Mouse (Mus musculus) heart, postnatal 0 days (tissue): ENCODE data around the gene Gm9857. TPM values are rescaled to one million over a fixed set of nuclear protein-coding genes. Genes with fewer than 3 reads are reported as not detected.

Source experiments
- ATAC-seq: fragments of 200-750 bp; cut with Nextera tagmentation; 2 replicates; pipeline ENCODE4 v1.8.0; 2017; ENCODE audit warnings: low read depth, moderate number of reproducible peaks, moderate library complexity; ENCODE audit not compliant: insufficient read depth
- DNase-seq: peaks from one replicate; pipeline ENCODE4 v3.0.0-alpha.2; 2016; ENCODE audit warnings: low spot score
- H3K27ac ChIP-seq: fragments of 300-500 bp; sonication (generic); 2 replicates; pipeline ENCODE4 v1.5.1; 2014; ENCODE audit warnings: low read depth, mild to moderate bottlenecking
- H3K27me3 ChIP-seq: fragments of 300-500 bp; sonication (generic); 2 replicates; pipeline ENCODE4 v1.6.1; 2014; ENCODE audit warnings: low read length, mixed read lengths; ENCODE audit not compliant: control insufficient read depth, insufficient read depth
- H3K36me3 ChIP-seq: fragments of 300-500 bp; sonication (generic); replicated peaks from 2 replicates; pipeline ENCODE4 v1.6.1; 2014; ENCODE audit warnings: low read length, mixed read lengths; ENCODE audit not compliant: control insufficient read depth, insufficient read depth
- H3K4me1 ChIP-seq: fragments of 300-500 bp; sonication (generic); 2 replicates; pipeline ENCODE4 v1.6.1; 2014; ENCODE audit warnings: antibody characterized with exemption; ENCODE audit not compliant: control insufficient read depth, insufficient read depth
- H3K4me2 ChIP-seq: fragments of 300-500 bp; sonication (generic); 2 replicates; pipeline ENCODE4 v1.6.1; 2014; ENCODE audit warnings: low read depth, mild to moderate bottlenecking, low read length, moderate library complexity
- H3K4me3 ChIP-seq: fragments of 300-500 bp; sonication (generic); 2 replicates; pipeline ENCODE4 v1.5.1; 2014; ENCODE audit warnings: low read depth, low read length
- H3K9ac ChIP-seq: fragments of 300-500 bp; sonication (generic); replicated peaks from 2 replicates; pipeline ENCODE4 v1.6.1; 2014; ENCODE audit warnings: low read depth, low read length, mixed read lengths
- H3K9me3 ChIP-seq: fragments of 300-500 bp; sonication (generic); replicated peaks from 2 replicates; pipeline ENCODE4 v1.6.1; 2016; ENCODE audit warnings: low read length; ENCODE audit not compliant: control insufficient read depth
- CTCF ChIP-seq: IDR thresholded peaks from 2 replicates; pipeline ENCODE4 v1.5.1; 2016; ENCODE audit warnings: antibody characterized with exemption, control low read depth, low read depth
- EP300 ChIP-seq: IDR thresholded peaks from 2 replicates; pipeline ENCODE4 v1.6.1; 2016; ENCODE audit warnings: antibody characterized with exemption, low read depth
- WGBS: fragments of 180-500 bp; shearing (Covaris S2); extraction: QIAGEN DNeasy Blood & Tissue Kit; methylation state at CpG from one replicate; pipeline ENCODE4 v1.1.7; 2014; 5-methylcytosine and 5-hydroxymethylcytosine counted together
- polyA plus RNA-seq: library from polyadenylated mRNA; unstranded; fragments of >200 nt; fragmentation: Nextera tagmentation; extraction: Ambion mirVana; gene quantifications from 2 replicates; pipeline ENCODE4 v1.2.1, GENCODE M21; 2015
- total RNA-seq: library from RNA; depleted of rRNA; stranded (reverse); fragments of >200 nt; gene quantifications from 2 replicates; pipeline ENCODE4 v1.2.3, GENCODE M21; 2014; ENCODE audit warnings: low replicate concordance

The Gm9857 gene
- total and polyA plus RNA-seq, 2 experiments from 2014 or later, result not detected

DNA sequence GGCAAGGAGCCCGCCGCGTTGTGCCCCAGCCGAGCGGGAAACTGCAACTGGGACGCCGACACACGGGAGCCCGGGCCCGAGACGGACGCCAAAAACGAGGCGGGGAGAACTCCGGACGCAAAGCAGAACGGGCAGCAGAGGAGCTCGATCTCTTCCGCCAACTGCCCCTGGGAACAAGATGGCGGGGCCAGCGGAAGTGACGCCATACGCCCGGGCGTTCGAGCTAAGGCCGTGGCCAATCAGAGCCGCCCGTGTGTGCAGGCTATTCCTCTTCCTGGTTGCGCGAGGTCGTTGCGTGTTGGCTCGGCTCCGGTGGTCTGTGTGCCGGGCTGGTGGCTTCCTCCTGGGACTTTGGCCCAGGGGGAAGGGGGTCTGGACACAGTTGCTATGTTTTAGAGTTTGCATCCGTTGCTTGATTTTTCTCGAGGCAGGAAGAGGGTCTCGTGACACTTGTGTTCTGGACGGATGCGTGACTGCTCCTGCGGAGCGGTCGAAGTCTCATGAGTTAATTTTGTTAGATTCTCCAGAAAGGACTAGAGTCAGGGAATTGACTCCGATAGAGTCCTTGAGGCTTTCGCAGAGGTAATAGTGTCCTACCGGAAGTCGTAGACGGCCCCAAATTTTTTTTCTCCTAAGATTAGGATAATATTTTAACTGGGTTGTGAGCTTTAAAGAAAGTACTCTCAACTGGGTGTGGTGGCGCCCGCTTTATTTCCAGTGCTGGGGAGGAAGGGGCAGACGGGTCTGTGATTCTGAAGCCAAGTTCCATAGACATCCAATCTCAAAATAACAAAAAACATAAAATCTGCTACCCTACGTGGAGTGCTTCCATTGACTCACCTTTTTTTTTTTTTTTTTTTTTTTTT, 28.5 kb downstream of the Gm9857 start, which contains the start of gene Prpf38b:
Prpf38b (minus strand) TSS at position 180 of the 866 bp plus-strand sequence.
- Histone ChIP-seq H3K36me3 (peaks cover 15% of the 10 kb centered on the region; the same call in 1 of the 2 replicates), H3K9ac (peak within 1 kb of the TSS; percentile 92), H3K9me3 (no peaks in the 10 kb centered on the region), H3K27ac (peak within 1 kb of the TSS; percentile 100), H3K4me2 (peak within 1 kb of the TSS; percentile 98), H3K27me3 (no peaks in the 10 kb centered on the region), H3K4me3 (peak within 1 kb of the TSS; percentile 99), H3K4me1 (peaks cover 7% of the 10 kb centered on the region)
- peak; percentile 98 for ATAC-seq
- under 1% methylated on average over 53 of the region's 53 CpGs for WGBS
- DNase-seq, result peak; percentile 94
- no peak; the same call in 1 of the 2 replicates for TF ChIP-seq EP300
- TF ChIP-seq CTCF, result no peak

DNA sequence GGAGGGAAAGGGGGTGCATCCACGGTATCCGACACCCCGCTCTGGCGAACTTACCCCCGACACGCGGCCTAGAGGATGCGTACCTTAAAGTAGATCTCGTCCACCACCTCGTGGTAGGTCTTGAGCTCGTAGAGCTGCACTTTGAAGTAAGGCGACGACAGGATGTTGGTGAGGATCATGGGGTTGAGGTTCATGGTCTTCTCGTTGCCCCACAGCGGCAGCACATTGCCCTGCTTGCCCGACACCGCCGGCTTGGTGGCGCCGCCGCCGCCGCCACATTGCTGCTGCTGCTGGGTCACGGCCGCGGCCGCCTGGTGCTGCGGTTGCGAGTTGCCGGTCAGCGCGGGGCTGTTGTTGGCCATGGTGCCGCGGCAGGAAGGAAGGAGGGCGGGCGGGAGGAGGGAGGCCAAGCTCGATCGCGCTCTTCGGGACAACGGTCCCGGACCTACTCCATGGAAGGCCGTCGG, 29.1 kb downstream of the Gm9857 start:
- H3K4me1 ChIP-seq, result peaks cover 7% of the 10 kb centered on the region
- H3K27ac ChIP-seq, result peak overlapping the region; percentile 100
- DNase-seq (peak; percentile 82), ATAC-seq (peak; percentile 84)
- H3K27me3 ChIP-seq, result no peaks in the 10 kb centered on the region
- H3K9ac ChIP-seq, result peak overlapping the region; percentile 92
- H3K4me3 ChIP-seq, result peak overlapping the region; percentile 99
- H3K36me3 ChIP-seq, result peaks cover 21% of the 10 kb centered on the region; the same call in 1 of the 2 replicates
- peak; percentile 58 for TF ChIP-seq CTCF
- TF ChIP-seq EP300, result no peak
- H3K4me2 ChIP-seq, result peak overlapping the region; percentile 98
- under 1% methylated on average over 42 of the region's 44 CpGs for WGBS
- no peaks in the 10 kb centered on the region for H3K9me3 ChIP-seq

DNA sequence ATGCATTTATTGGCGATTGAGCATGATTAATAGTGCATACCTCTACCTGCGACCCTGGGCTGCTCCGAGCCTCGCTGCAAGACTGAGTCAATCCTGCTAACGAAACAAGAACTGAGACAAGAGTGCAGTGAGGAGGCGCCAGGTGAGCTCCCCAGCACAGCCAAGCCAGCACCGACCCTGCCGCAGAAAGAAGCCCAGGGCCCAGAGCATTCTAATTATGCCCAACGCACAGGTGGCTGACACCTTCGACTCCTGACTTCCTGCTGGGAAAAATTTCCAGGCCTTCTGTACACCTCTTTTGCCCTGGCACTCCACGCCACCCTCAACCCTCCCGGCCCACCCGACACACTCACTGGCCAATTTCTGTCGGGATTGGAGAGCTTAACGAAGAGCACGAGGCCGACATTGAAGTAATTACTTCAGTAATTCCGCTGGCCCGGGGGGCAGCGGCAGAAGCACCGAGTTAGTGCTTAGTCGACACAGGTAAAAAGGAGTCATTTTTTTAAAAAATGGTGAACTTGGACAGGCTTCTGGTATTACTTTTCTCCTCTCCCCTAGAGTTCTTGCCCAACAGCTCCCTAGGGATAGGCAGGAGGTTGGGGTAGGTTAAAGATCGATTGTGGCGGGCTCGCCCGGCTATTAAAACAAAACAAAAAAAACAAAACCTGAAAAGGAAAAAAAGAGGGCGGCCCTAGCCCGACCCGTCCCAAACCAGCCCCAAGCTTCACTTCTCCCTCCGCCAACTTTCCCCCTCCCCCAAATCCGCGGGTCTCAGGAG, 29.8 kb downstream of the Gm9857 start:
- H3K9me3 ChIP-seq, result no peaks in the 10 kb centered on the region
- DNase-seq, result no peak

DNA sequence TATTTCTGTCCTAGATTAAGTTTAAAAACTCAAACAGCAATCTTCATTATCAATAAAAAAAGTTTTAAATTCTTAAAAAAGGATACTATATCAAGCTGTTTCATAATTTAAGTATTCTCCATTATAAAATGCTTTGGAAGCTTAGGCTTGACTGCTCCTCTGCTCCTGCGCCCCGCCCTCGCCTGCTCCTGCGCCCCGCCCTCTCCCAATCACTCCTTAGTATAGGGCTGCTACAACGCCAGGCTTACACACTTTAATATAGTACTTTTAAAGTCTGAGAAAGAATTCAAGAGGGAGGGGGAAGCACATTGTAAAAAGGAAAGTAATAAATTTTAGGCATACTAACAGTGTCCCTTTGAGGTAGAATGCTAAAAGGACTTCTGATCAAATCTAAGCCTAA, 37.3 kb downstream of the Gm9857 start:
- no peaks in the 10 kb centered on the region for H3K4me1 ChIP-seq
- no peaks in the 10 kb centered on the region for H3K9me3 ChIP-seq
- no peak overlapping the region for H3K9ac ChIP-seq
- H3K27me3 ChIP-seq, result no peaks in the 10 kb centered on the region
- no peak overlapping the region for H3K4me2 ChIP-seq
- peaks cover 52% of the 10 kb centered on the region for H3K36me3 ChIP-seq
- H3K27ac ChIP-seq, result no peak overlapping the region
- no peak for DNase-seq
- TF ChIP-seq EP300 (no peak), CTCF (no peak)
- 90% methylated on average over 6 of the region's 6 CpGs for WGBS
- no peak for ATAC-seq
- no peak overlapping the region for H3K4me3 ChIP-seq

More for the DNA sequence above, 29.8 kb downstream of the Gm9857 start:
- TF ChIP-seq CTCF, result no peak
- TF ChIP-seq EP300, result no peak
- H3K27ac ChIP-seq, result peak overlapping the region; percentile 100
- ATAC-seq, result no peak
- peak overlapping the region; percentile 99 for H3K4me3 ChIP-seq
- WGBS, result under 1% methylated on average over 30 of the region's 32 CpGs
- H3K9ac ChIP-seq, result peak overlapping the region; percentile 92
- H3K4me2 ChIP-seq, result peak overlapping the region; percentile 98
- peaks cover 26% of the 10 kb centered on the region for H3K36me3 ChIP-seq
- H3K27me3 ChIP-seq, result no peaks in the 10 kb centered on the region
- H3K4me1 ChIP-seq, result peaks cover 7% of the 10 kb centered on the region

DNA sequence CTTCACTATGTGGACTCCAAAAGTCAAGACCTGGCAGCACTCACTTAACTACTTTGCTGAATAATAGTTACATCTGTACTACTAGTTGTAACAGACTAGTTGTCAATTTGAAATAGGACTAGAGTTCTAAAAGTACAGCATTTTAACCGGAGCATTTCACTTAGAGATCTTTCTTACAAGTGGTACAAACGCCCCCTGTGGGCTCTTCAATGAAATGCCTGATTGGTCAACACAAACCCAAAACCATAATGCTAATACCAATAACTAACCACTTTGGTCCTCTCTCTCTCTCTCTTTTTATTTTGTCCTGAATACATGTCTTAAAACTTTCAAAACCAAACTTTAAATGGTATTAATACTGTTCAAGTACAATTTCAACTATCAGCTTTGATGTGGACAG, 38.2 kb downstream of the Gm9857 start:
- Histone ChIP-seq H3K4me3 (no peak overlapping the region), H3K27ac (no peak overlapping the region), H3K4me2 (no peak overlapping the region), H3K9me3 (no peaks in the 10 kb centered on the region), H3K36me3 (peaks cover 43% of the 10 kb centered on the region), H3K4me1 (no peaks in the 10 kb centered on the region), H3K9ac (no peak overlapping the region), H3K27me3 (no peaks in the 10 kb centered on the region)
- ATAC-seq (no peak), DNase-seq (no peak)
- no peak for TF ChIP-seq EP300
- WGBS, result 41% methylated on average over 2 of the region's 2 CpGs
